Mouse (Mus musculus): ENCODE data around the gene Serpinb1b.
"Not testable (repeated sequence)": the region's sequence is repeated elsewhere in the genome, so short reads cannot be mapped to it uniquely, and the experiment has no call there.

Gene Serpinb1b

DNA sequence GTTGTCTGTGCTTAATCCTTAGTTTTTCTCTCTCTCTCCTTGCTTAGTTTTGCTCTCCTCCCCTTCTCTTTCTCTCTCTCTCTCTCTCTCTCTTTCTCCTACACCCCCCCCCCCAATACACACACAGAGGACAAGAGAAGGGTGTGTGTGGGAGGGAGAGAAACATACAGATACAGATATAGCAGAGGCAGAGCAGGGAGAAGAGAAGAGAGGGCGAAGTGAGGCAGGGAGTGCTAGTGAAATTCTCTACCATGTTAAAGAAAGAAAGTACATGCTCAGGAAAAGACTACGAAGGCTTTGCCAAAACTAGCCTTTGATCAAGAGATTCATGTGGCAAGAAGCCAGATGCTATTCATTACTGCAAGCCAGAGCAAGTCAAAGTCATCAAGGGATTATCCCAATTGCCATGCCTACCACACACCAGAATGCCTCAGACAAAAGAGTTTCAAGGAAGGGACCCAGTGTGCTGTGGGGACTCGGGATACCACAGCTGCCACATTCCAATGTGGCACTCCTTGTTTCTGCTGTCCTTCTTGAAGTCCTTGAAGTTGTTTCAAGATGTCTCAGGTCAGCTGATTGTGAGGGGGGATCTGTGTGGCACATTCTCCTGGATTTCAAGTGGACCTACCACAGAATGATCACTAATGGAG is at the start of gene Serpinb1b:
Serpinb1b (plus strand) TSS at position 520 of the 650 bp plus-strand sequence.
- DNase-seq = no peak

DNA sequence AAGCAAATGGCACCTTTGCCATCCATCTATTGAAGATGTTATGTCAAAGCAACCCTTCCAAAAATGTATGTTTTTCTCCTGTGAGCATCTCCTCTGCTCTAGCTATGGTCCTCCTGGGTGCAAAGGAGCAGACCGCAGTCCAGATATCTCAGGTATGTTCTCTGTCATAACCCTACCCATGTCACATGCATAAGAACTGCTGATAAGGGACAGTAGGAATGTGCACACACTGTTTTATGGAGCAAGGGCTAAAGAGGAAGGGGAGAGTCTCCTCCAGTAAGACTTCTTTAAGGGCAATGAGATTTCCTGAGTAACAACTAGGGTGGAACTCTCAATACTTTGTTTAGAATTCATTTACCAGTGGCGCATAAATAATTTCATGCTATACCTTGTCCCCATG is 48.9 kb upstream of the Serpinb1b start:
- DNase-seq = not testable (repeated sequence)

DNA sequence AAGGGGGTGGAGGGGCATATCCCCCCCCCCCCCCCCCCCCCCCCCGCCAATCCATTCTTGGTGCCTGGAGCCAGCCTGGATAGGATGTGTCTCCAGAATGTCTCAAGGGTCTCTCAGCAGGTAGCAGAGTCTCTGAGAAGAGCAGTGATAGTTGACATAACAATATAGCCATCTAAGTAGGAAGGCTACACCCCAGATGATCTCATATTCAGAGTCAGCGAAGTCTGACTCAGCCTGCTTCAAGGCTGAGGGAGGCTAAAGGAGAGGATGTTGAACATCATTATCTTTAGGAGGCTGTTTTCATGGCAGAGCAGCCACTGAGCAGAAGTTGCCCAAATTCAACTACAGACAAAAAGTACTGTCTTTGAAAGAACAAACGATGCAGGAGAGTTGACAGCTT is 48.1 kb upstream of the Serpinb1b start:
- DNase-seq = no peak

DNA sequence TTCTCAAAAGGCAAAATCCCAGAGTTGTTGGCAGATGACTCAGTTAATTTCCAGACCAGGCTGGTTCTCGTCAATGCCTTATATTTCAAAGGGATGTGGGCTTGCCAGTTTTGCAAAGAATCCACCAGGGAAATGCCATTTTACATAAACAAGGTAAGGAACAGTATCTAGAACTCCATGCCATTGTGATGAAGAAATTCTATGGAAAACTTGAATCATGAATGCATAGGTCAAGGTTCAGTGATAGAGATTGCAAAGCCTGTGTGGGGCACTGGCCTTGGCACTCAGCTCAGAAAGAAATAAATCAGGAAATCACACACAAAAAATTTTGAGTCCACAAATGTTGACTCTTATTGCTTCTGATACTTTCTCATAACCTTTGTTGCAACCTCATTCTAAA is 42.9 kb upstream of the Serpinb1b start:
- no peak for DNase-seq

DNA sequence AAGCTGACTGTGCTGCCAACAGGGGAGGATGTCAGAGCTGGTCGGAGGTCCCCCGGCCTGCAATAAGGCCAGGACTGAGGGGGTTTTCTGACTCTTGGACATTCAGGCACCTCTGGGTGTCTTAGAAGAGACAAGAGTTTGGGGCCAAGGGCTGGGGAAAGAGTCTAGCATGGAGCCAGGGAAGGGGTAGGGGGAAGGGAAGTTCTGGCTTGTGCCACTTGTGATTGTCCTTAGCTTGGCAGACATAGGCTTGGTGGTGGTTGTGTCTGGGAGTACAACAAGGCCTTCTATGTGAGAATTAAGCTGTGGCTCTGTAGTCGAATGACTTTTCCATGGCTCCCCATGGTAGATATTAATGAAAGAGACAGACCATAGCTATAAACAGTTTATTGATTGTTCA is 34.8 kb upstream of the Serpinb1b start:
- DNase-seq = no peak

DNA sequence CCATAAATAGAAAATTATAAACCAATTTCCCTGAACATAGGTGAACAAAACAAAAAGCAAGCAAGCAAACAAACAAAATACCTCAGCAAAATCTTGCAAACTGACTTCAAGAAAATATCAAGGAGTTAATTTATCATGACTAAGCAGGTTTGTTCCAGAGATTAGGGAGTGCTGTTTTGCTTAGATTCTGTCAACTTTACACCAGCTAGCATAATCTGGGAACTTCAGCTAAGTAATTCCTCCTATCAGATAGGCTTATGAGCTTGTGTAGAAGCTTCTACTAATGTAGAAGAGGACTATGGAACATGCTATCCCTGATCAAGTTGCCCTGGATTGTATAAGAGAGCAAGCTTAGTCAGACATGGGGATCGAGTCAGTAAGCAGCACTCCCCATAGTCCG is 31.1 kb upstream of the Serpinb1b start:
- DNase-seq = no peak

DNA sequence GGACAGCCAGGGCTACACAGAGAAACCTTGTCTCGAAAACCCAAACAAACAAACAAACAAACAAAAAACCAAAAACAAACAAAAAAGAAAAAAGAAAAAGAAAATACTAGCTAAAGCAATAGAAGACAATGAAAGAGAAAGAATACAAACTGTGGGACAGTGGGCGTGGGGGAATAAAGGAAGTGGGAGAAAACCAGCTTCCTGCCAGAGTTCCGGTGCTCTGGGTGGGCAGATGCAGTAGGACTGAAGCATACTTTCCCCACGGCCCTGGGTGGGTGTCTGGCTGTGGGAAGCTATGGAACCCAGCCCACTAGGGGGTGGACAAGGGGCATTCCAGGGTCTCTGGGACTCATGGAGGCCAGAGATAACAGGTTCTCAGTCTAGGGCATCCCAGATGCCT is 30.2 kb upstream of the Serpinb1b start:
- DNase-seq = peak; percentile 13

DNA sequence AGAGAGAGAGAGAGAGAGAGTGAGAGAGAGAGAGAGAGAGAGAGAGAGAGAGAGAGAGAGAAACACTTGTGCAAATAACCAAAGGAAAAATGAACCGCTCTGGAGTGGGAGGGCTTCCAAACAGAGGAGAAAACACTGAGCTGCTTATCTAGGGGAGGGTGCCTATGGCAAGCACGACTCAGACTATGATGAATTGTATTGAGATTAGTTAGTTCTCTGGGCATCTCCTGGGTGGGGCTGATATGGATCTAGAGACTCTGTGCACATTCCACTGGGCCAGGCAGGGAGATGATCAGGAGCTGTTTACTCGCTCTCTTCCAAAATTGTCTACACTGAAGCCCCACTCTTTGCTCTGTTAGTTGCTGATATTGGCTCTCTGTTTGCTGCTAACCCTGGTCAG is 26.7 kb upstream of the Serpinb1b start:
- DNase-seq = no peak

DNA sequence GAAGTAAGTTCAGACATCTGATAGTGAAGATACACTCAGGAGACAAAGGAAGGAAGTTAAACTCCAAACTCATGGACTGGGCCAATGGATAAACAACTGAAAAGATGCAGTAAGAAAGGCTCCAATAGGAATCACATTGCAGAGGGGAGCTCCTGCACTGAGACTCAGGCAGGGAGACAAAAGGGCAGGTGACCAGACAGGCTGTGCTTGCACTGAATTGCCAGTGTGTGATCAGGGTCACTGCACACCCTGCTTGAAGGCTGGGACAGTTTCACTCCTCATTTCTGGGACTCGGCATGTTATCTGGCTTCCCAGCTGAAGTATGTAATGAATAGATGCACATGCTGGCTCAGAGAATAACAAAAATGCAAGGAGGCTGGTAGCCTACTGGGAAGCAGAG is 15.3 kb upstream of the Serpinb1b start:
- DNase-seq = no peak

DNA sequence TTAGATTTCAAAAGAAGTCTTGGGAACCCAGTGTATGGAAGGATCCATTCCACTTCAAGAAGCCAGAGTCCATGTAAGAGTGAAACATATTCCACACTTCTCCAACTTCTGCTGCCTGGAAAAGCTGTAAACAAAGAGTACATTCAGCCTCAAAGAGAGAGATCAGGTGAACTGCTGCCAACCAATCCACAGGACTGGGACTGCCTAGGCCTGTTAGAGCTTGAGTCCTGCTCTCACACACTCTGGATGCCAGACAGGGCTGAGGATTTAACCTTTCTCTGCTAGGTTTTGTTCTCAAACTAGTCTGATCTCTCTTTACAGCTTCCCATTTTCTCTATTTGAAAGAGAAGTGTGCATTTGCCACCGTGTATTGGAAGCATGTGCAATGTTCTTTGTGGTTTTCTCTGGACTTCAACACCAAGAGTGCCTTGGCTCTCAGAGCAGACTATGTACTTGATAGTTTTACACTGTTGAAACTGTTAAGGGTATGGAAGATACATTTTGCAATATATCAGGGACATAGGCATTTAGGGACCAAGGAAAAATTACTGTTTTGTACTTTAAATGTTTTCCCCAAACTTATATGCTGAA is 10.9 kb upstream of the Serpinb1b start:
- DNase-seq = no peak

DNA sequence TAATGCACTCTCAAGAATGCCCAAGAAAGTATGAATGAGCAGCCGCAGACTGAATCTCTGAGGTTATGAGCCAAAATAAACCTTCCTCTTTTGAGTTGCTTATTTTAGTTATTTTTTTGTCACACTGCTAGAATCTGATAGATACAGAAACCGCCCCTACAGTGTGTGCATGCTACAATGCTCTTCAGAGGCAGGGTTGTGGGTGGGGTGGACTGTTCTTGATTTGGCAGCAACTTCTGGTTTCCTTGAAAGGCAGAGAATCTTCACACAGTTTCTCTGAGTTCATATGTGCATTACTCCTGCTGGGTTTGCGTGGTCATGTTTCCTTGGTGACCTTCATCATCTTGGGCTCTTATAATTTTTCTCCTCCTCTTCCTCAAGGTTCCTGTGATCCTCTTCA is 10.2 kb upstream of the Serpinb1b start:
- DNase-seq = no peak

DNA sequence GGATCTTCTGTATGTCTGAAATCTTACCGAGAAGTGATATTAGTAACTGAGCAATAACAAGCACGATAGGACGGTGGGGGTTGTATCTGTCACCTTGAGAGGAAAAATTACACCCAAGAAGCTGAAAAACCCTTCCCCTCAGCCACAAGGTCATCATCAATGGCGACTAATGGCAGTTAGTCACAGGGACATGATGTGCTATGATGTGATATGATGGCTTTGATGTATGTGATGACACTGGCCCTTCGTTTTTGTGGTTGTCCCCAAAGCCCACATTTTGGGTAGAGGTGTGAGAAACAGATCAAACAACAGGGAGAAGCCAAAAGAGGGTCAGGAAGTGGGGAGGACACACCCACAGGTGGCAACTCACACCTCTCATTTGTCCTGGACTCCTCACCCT is 6.6 kb upstream of the Serpinb1b start:
- DNase-seq = no peak

DNA sequence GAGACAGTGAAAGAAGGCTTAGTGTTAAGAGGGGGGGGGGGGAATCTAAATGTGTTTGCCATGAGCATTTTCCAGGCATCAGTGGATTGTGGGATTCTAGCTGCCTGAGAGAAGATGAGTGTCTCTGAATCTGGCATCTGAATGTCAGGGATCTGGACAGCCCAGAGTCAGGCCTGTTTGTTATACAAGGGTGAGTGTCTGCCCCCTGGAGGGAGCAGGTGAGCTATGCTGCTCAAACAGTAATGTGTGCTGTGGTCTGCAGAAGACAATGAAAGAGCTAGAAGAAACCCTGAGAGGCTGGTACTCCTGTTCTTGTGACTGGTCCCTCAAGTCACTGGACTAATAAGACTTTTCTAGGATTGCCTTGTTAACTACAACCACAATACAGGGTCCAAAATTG is 4.3 kb upstream of the Serpinb1b start:
- DNase-seq = peak; percentile 33

DNA sequence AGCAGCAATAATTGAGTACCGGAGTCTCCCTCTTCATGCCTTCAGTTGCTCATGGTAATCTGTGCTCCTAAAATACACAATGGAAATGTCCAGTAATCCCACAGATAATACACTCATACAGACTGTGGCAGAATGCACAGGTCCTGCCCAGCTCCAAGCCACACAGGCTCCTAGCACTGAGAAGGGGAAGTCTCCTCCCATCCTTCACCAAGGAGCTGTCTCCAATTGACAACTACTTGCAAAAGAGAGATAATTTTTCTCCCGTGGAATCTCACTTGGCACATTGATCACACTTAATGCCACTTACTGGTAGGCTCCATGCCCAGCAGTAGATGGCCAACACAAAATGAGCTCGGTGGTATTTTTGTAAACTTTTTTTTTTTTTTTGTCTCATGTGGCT is 2.1 kb upstream of the Serpinb1b start:
- DNase-seq = no peak

DNA sequence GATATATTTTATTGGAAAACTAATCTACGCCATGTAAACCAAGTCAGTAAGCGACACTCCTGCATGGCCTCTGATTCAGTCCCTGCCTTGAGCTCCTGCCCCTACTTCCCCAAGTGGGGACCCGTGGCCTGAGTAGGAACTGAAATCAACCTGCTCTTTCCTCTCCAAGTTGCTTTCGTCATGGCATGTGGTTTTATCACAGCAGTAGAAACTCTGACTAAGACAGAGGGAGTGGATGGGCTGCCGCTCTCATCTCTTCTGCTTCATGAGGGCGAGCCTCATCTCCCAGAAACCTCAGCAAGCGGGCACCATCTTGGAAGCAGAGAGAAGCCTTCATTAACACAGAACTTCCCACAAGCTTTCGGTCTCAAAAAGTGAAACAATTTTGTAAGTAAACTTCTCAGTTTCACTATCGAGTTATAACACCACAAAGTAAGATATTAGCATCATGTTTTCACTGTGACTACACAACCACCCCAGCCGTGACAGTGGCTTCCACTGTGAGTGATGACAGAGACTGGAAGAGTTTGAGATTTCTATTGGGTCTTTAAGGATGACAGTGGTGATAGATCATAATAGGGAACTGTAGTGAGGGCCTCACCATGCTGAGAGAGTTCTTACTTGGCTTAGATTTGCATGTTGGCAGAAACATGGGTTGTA is 1.2 kb upstream of the Serpinb1b start:
- no peak for DNase-seq

DNA sequence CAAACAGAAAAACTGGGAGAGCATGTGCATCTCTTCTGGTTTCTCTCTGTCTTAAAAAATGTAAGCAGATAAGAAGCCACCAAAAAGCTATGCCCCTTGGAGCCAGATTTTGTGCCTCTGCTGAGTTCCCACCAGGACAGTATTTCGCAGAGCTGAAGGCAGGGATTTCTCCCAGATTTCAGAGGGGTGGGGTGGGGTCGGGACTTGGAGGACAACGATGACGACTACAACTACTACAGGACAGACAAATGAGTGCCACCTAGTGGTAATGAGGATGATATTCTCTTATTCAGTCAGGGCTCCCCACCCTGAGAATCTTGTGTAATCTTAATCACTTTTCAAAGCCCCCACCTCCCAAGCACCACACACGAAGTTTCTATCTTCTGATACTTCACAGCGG is 1.0 kb downstream of the Serpinb1b start:
- no peak for DNase-seq

DNA sequence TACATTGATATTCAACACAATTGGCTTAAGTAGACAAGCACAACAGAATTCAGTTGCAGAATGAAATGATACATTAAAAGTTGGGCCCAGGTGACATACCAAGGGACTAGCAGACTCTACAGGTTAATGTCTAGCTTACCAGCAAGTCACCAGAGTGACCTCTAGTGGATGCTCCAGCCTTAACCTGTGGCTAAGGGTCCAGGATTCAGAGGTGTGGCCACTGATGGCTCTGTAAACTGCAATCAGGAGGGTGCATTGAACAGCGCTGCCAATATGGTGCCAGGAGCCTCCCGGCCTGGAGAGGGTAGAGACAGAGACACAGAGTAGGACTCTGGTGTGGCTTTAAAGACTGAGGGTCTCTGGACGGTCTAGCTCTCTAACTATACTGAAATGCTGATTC is 2.0 kb downstream of the Serpinb1b start:
- DNase-seq = peak; percentile 9

DNA sequence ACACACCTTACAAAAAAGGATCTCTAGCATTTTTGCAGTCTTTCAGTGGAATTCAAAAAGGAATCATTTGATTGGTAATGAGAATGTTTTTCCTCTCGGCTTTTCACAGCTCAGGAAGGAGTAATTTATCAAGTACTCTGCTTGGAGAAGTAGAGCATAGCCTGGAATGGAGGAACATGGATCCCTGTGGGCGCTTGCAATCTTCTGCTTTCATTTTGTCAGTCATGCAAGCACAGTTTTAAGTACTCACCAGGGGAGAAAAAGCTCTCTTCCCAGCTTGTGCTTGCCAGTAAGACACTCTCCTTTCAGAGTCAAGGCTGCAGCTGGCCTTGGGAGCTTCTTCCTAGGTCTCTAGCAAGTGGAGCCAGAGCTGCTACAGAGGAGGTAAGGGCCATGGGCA is 5.5 kb downstream of the Serpinb1b start:
- DNase-seq = no peak

DNA sequence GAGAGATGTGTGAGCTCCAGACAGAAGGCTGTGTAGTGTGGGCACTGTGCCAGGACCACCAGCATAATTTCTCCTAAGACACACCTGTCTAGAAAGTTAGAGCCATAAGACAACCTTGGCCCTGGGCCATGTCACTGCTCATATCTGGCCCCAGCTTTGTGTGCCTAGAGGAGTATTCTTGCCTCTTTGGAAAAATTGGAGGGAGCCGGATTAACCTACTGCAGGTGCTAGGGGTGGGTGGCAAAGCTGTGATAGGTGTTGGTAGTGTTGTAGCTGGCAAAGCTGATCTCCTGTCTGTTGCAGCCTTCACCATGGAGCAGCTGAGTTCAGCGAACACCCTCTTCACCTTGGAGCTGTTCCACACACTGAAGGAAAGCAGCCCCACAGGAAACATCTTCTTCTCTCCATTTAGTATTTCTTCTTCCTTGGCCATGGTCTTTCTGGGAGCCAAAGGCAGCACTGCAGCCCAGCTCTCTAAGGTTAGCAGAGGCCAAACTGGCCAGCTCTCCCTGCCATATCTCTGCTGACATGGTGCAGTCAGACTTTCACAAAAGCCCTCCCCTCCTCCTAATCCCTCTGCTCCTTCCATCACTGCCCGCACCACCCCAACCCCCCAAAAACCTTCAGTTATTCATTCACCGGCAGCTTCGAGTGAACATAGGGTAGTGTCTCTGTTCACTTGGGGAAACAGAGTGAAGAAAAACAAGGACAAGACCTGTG is 6.8 kb downstream of the Serpinb1b start:
- no peak for DNase-seq

DNA sequence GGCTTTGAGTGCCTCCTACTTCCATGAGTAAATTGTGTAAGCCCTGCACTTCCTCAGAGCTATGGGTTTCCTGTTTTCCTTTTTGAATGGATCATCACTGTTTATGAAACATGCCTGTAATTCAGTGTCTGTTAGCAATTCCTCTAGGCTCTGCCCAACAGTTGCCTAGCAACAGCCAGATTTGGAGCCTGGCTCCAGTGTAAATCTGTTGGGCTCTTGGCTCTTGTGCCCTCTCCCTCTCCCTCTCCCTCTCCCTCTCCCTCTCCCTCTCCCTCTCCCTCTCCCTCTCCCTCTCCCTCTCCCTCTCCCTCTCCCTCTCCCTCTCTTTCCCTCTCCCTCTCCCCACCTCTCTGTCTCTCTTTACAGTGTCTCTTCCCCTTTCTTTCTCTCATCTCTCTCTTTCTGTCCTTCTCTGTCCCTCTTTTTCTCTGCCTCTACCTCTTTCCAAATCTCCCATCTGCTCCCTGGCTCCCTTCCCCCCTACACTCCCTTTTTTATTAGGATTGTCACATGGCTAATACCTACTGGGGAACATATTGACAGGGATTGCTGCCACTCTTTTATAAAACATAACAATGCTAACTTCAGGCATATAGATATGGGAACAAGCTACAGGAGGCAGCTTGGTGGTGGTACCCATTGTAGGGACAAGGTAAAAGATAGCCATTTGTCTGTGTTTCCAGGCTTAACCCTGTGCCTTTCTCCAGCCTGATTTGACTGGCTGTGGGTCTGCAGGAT is 7.5 kb downstream of the Serpinb1b start:
- no peak for DNase-seq

DNA sequence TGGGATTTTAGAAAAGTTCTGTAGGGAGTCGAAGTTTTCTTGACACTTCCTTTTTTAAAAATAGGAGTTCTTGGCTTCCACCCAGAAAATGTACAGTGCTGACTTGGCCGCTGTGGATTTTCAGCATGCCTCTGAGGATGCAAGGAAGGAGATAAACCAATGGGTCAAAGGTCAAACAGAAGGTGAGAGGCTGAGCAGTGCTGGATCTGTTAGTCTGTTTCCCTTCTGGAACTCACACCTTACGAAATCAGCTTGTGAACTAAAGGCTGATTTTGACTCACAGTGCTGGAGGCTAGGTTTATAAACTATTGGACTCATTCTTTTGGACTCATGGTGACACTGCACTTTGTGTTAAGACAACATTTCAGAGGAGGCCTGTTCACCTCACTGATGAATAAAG is 11.2 kb downstream of the Serpinb1b start:
- no peak for DNase-seq

DNA sequence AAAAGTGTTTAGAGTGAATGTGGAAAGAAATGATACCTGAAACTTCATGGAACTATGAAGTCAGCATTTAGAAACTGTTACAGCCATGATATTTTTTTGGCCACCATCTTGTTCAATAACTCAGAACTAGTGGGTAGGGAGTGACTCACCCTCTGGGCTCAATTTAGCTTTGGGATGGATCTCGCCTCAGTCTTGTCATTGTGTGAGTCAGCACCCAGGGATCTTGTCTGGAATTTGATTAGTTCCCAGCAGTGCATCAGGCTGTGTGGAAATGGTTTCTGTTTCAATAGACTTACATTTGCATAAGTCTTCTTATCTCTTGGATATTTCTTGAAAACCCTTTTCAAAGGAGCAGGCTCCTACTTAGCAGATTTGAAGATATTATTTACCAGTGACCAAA is 12.2 kb downstream of the Serpinb1b start:
- DNase-seq = no peak

DNA sequence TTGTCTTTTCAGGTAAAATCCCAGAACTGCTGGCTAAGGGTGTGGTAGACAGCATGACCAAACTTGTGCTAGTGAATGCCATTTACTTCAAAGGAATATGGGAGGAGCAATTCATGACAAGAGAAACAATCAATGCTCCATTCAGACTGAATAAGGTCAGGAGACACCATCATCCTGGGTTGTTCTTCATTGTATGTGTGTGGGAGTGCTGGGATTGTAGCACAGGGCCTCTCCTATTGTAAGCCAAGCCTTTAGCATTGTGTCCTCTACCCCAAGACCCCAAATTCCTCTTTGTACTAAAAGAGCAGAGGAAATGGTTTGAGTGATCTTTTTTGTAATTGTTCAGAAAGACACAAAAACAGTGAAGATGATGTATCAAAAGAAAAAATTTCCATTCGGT is 12.9 kb downstream of the Serpinb1b start:
- DNase-seq = no peak
